Mouse (Mus musculus) heart, adult 2 months (tissue): ENCODE measurements around the gene Dusp8. TPM values are rescaled to one million over a fixed set of nuclear protein-coding genes. Genes with fewer than 3 reads are reported as not detected.
A peak's percentile ranks its signal among the peaks of the same experiment; 100 is the strongest.

ENCODE experiments used
- DNase-seq, 2 experiments: peaks; one replicate each; pipeline ENCODE4 v3.0.0; 2021
- H3K27ac ChIP-seq: fragments of 200-600 bp; 2 replicates; pipeline ENCODE4 v1.8.1; 2022
- H3K27me3 ChIP-seq: fragments of 200-500 bp; 2 replicates; pipeline ENCODE4 v1.6.1; 2012; ENCODE audit warnings: mild to moderate bottlenecking, low read length, inconsistent platforms, mixed read lengths; ENCODE audit not compliant: control insufficient read depth, insufficient read depth
- H3K36me3 ChIP-seq: fragments of 200-500 bp; 2 replicates; pipeline ENCODE4 v1.6.1; 2012; ENCODE audit warnings: low read length, inconsistent platforms; ENCODE audit not compliant: control insufficient read depth, insufficient read depth
- H3K4me1 ChIP-seq: fragments of 200-500 bp; 2 replicates; pipeline ENCODE4 v1.6.1; 2011; ENCODE audit warnings: low read length; ENCODE audit not compliant: control insufficient read depth, insufficient read depth
- H3K4me3 ChIP-seq: fragments of 200-600 bp; 2 replicates; pipeline ENCODE4 v1.8.1; 2022
- H3K79me2 ChIP-seq: fragments of 200-500 bp; replicated peaks from 2 replicates; pipeline ENCODE4 v1.6.1; 2012; ENCODE audit warnings: mild to moderate bottlenecking, inconsistent platforms, low read length, moderate library complexity, mixed read lengths; ENCODE audit not compliant: control insufficient read depth, insufficient read depth
- H3K9ac ChIP-seq: fragments of 200-500 bp; 2 replicates; pipeline ENCODE4 v1.6.1; 2012; ENCODE audit warnings: low read depth, mild to moderate bottlenecking, control low read depth, inconsistent platforms, low read length, mixed read lengths
- CTCF ChIP-seq: fragments of 200-600 bp; IDR thresholded peaks from 2 replicates; pipeline ENCODE4 v1.8.1; 2022; ENCODE audit warnings: antibody characterized with exemption, mild to moderate bottlenecking, moderate library complexity
- EP300 ChIP-seq: fragments of 200-500 bp; IDR thresholded peaks from 2 replicates; pipeline ENCODE4 v1.6.1; 2011; ENCODE audit warnings: low read depth, low read length, control low read depth; ENCODE audit not compliant: insufficient read depth
- POLR2A ChIP-seq: fragments of 200-500 bp; IDR thresholded peaks from 2 replicates; pipeline ENCODE4 v1.6.1; 2011; ENCODE audit warnings: mild to moderate bottlenecking, low read depth, low read length, control low read depth; ENCODE audit not compliant: insufficient read depth
- WGBS: fragments of 180-500 bp; shearing (Covaris S2); methylation state at CpG from one replicate; pipeline ENCODE4 v1.1.7; 2018; 5-methylcytosine and 5-hydroxymethylcytosine counted together
- intact Hi-C: fragments of 180-260 bp; cut with DNase I; formaldehyde crosslinking; loops from one replicate; pipeline ENCODE4 v1.15.1; 2025
- polyA plus RNA-seq: library from polyadenylated mRNA; depleted of rRNA; stranded (reverse); fragments of >200 nt; gene quantifications from 2 replicates; pipeline ENCODE4 v1.2.3, GENCODE M21; 2012
- total RNA-seq, 2 experiments: library from RNA; stranded (reverse); gene quantifications; 2 replicates each; pipeline ENCODE4 v1.2.3; 2021

Dusp8 gene
- total and polyA plus RNA-seq, 3 experiments, result 31.4 to 43.2 (median 37.4) TPM

GRCm38 (mm10) chr7:142089648-142090447, 5.8 kb downstream of the Dusp8 start:
- no peak for DNase-seq
- no peak for TF ChIP-seq POLR2A
- no peak for TF ChIP-seq EP300
- no peak for TF ChIP-seq CTCF
- intact Hi-C loops, result loop anchor here (10.0 kb wide), 1 partner anchor 55 kb away; the partner anchor contains the start of gene Gm45337
- Histone ChIP-seq H3K79me2 (no peaks in the 10 kb centered on the region), H3K9ac (no peak overlapping the region), H3K4me1 (peaks cover 25% of the 10 kb centered on the region), H3K36me3 (peaks cover 9% of the 10 kb centered on the region), H3K27ac (no peak overlapping the region), H3K4me3 (no peak overlapping the region), H3K27me3 (no peaks in the 10 kb centered on the region)
- 59% methylated on average over 17 of the region's 17 CpGs for WGBS

DNA sequence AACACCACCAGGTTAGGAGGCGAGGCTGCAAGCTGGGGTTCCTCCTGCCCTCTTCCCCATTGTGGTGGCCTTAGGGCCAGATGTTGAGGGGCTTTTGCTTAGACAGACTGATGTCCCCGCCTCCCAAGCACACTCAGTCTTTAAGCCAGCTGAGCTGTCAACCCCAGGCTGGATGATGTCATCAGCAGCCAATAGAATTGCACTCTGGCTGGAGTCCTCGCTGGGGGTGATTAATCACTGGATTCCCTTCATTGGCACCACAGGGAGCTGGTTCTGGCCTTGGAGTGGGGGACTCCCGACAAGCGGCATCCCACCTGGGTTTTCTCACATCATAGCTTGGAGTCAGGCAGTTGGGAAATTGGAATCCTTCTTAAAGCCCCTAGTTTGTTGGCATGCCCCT, 6.8 kb downstream of the Dusp8 start:
- intact Hi-C loops, result loop anchor here (10.0 kb wide), 1 partner anchor 56 kb away; the partner anchor contains the start of gene Gm45337
- no peak for DNase-seq
- Histone ChIP-seq H3K9ac (no peak overlapping the region), H3K36me3 (peaks cover 9% of the 10 kb centered on the region), H3K79me2 (no peaks in the 10 kb centered on the region), H3K4me1 (peaks cover 32% of the 10 kb centered on the region), H3K27me3 (no peaks in the 10 kb centered on the region), H3K27ac (no peak overlapping the region), H3K4me3 (no peak overlapping the region)
- WGBS, result 52% methylated on average over 5 of the region's 5 CpGs
- TF ChIP-seq CTCF (no peak), POLR2A (no peak), EP300 (no peak)

DNA sequence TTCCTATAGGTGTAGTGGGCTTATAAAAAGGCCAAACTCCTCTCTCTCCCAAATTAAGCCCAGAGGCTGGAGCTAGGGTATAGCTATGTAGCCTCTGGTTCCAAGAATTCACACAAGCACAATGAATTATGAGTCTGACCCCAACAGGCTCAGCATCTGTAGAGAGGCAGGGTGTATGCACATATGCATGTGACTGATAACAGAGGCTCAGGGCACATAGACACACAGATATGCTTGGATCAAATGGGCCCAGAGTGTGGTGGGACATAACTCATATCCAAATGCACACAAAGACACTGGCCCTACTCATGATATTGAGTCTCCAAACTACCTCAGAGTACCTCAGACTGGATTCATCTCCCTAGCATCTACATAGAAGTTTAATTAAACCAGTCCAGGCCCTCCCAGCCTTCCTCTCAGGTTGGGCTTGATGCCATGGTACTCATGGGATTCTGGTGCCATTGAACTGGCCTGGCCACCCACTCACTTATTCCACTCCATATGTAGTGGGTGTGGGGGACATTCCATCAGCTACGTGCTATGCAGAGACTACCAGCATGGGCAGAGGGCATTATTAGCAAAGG, 8.5 kb downstream of the Dusp8 start:
- no peaks in the 10 kb centered on the region for H3K79me2 ChIP-seq
- H3K36me3 ChIP-seq, result peaks cover 13% of the 10 kb centered on the region
- H3K4me3 ChIP-seq, result no peak overlapping the region

DNA sequence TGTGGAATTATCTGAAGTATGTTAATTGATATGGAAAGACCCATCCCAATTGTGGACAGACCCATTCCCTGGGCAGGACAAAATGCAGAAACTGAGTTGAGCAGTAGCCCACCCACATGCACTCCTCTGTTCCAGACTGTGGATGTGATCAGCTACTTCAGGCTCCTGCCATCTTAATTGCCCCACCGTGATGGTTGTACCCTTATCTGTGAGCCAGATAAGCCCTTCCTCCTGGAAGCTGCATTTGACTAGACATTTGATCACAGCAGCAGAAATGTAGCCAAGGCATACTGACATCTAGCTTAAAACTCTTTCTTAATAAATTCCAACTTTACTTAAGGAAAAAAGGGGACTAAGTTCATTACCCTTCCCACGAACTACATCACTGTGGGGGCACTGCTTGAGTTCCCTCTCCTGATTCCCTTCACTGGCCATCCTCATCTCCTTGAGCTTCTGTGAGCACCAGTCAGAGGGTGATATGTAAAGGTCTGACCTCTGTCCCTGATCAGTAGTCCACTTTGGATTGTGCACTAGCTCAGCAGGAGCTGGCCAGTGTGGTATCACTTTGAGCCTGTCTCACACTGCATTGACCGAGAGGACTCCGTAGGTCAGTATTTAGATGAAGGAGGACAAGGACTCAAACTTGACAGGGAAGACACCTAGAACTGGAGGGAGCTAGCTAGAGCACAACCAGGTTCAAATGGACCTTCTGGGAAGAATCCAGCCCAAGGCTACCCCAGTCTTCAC, 9.3 kb downstream of the Dusp8 start:
- H3K4me3 ChIP-seq, result no peak overlapping the region
- WGBS, result 66% methylated on average over 4 of the region's 4 CpGs
- peaks cover 13% of the 10 kb centered on the region for H3K36me3 ChIP-seq
- DNase-seq, result no peak
- no peaks in the 10 kb centered on the region for H3K27me3 ChIP-seq
- no peak overlapping the region for H3K9ac ChIP-seq
- no peak overlapping the region; the same call in 1 of the 2 replicates for H3K27ac ChIP-seq
- H3K4me1 ChIP-seq, result peaks cover 16% of the 10 kb centered on the region
- intact Hi-C loops, result loop anchor here (10.0 kb wide), 1 partner anchor 58 kb away; the partner anchor contains the start of gene Gm45337
- no peaks in the 10 kb centered on the region for H3K79me2 ChIP-seq
- no peak for TF ChIP-seq POLR2A

More for the DNA sequence above, 8.5 kb downstream of the Dusp8 start:
- TF ChIP-seq POLR2A (no peak), EP300 (no peak), CTCF (no peak)
- no peak for DNase-seq
- 91% methylated on average over 1 of the region's 1 CpGs for WGBS
- Histone ChIP-seq H3K27me3 (no peaks in the 10 kb centered on the region), H3K9ac (no peak overlapping the region), H3K4me1 (peaks cover 19% of the 10 kb centered on the region), H3K27ac (no peak overlapping the region)
- intact Hi-C loops, result loop anchor here (10.0 kb wide), 1 partner anchor 58 kb away; the partner anchor contains the start of gene Gm45337

DNA sequence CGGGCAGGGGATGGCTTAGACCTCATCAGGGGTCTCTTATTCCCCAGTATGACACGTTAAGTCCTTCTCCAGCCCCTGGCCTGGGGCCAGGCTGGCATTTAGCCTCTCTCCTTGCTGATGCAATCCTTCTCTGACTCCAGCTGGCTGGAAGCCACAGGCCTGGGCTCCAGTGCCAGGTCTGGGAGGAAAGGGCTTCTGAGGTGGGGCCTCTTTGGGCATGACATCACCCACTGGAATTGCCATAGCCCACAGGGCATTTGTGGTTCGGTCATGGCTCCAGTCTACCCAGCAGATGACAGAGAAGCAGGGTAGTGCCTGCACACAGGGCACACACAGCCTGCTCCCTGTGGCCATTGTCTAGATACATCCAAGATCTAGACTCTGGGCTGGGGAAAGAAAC, 10.8 kb downstream of the Dusp8 start:
- H3K4me1 ChIP-seq, result peaks cover 14% of the 10 kb centered on the region
- 0 out of 2 replicates have a peak overlapping the region, but pooled peaks have one; percentile 10 for H3K9ac ChIP-seq
- peak; percentile 83 to 88 for DNase-seq
- WGBS, result 41% methylated on average over 3 of the region's 3 CpGs
- no peak overlapping the region for H3K4me3 ChIP-seq
- TF ChIP-seq EP300, result no peak
- TF ChIP-seq POLR2A, result no peak
- no peak for TF ChIP-seq CTCF
- intact Hi-C loops, result loop anchor here (10.0 kb wide), 1 partner anchor 60 kb away; the partner anchor contains the start of gene Gm45337
- no peaks in the 10 kb centered on the region for H3K79me2 ChIP-seq
- peak overlapping the region; percentile 88 for H3K27ac ChIP-seq
- peaks cover 13% of the 10 kb centered on the region for H3K36me3 ChIP-seq
- H3K27me3 ChIP-seq, result no peaks in the 10 kb centered on the region
